Mouse (Mus musculus) ES-Bruce4 (cell line): ENCODE data around the gene Slc25a41. TPM values are rescaled to one million over a fixed set of nuclear protein-coding genes. Genes with fewer than 3 reads are reported as not detected.

Source experiments
- H3K27ac ChIP-seq: 2 replicates; pipeline ENCODE4 v1.5.1; 2012; ENCODE audit warnings: low read length, inconsistent platforms; ENCODE audit not compliant: insufficient read depth
- H3K27me3 ChIP-seq: 2 replicates; pipeline ENCODE4 v1.6.1; 2012; ENCODE audit warnings: mild to moderate bottlenecking, low read length, inconsistent platforms; ENCODE audit not compliant: control insufficient read depth, poor library complexity, insufficient read depth, severe bottlenecking
- H3K36me3 ChIP-seq: 2 replicates; pipeline ENCODE4 v1.6.1; 2012; ENCODE audit warnings: inconsistent platforms, mild to moderate bottlenecking, low read length, moderate library complexity; ENCODE audit not compliant: control insufficient read depth, poor library complexity, insufficient read depth, severe bottlenecking
- H3K4me1 ChIP-seq: one replicate; pipeline ENCODE4 v1.8.1; 2011; ENCODE audit warnings: low read length; ENCODE audit not compliant: control insufficient read depth, insufficient read depth
- H3K4me3 ChIP-seq: 2 replicates; pipeline ENCODE4 v1.5.1; 2011; ENCODE audit warnings: low read depth, mild to moderate bottlenecking, low read length
- H3K9ac ChIP-seq: 2 replicates; pipeline ENCODE4 v1.6.1; 2012; ENCODE audit warnings: low read depth, mild to moderate bottlenecking, inconsistent platforms; ENCODE audit not compliant: poor library complexity, severe bottlenecking
- H3K9me3 ChIP-seq: replicated peaks from 2 replicates; pipeline ENCODE4 v1.6.1; 2012; ENCODE audit warnings: mild to moderate bottlenecking, low read length, inconsistent platforms; ENCODE audit not compliant: control insufficient read depth, poor library complexity, insufficient read depth, severe bottlenecking
- CTCF ChIP-seq: IDR thresholded peaks from one replicate; pipeline ENCODE4 v1.8.1; 2011; ENCODE audit warnings: low read depth, low read length
- EP300 ChIP-seq: IDR thresholded peaks from 2 replicates; pipeline ENCODE4 v1.6.1; 2011; ENCODE audit warnings: low read depth, low read length; ENCODE audit not compliant: insufficient read depth
- POLR2A ChIP-seq: IDR thresholded peaks from one replicate; pipeline ENCODE4 v1.8.1; 2011; ENCODE audit warnings: low read length; ENCODE audit not compliant: insufficient read depth
- polyA plus RNA-seq: library from polyadenylated mRNA; stranded (reverse); fragments of >200 nt; gene quantifications from 2 replicates; pipeline ENCODE4 v1.2.4, GENCODE M21; 2011; ENCODE audit warnings: low read depth; ENCODE audit not compliant: missing spikeins, insufficient read depth, insufficient read length

Gene Slc25a41
- polyA plus RNA-seq, 1 experiment, result not detected

DNA sequence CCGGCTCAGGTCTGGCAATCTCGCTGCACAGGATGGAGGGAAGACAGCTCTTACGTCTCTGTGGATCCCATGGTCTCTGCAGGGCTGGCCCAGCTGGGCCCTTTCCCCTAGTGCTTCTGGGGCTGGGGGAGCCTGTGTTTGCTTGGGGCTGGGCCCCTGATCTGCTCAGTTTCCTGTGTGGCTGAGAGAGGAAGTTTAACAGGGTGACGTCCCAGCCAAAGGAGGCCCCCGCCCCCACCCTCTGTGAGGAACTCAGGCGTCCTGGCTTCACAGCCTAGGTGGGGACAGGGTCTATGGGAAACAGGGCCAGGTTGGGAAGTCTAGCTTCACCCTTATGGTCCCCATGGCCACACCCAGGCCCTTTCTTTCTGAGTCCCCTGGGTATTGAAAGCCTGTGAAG lies 36.9 kb upstream of the Slc25a41 start, which contains the start of gene Dennd1c:
Gene Dennd1c, minus strand, starts transcription at position 179 of the 400 bp plus-strand sequence.
- Histone ChIP-seq H3K27me3 (no peaks in the 10 kb centered on the region), H3K9me3 (no peaks in the 10 kb centered on the region), H3K27ac (no peak within 1 kb of the TSS), H3K4me3 (no peak within 1 kb of the TSS), H3K36me3 (no peaks in the 10 kb centered on the region), H3K9ac (no peak within 1 kb of the TSS), H3K4me1 (peaks cover 8% of the 10 kb centered on the region)
- TF ChIP-seq POLR2A (no peak), EP300 (no peak), CTCF (no peak)

GRCm38 (mm10) chr17:57076916-57077315 lies 35.5 kb upstream of the Slc25a41 start:
- Histone ChIP-seq H3K4me3 (no peak overlapping the region), H3K27ac (no peak overlapping the region), H3K4me1 (peaks cover 10% of the 10 kb centered on the region), H3K9ac (no peak overlapping the region), H3K27me3 (no peaks in the 10 kb centered on the region), H3K36me3 (no peaks in the 10 kb centered on the region), H3K9me3 (no peaks in the 10 kb centered on the region)
- TF ChIP-seq EP300 (no peak), CTCF (no peak)

DNA sequence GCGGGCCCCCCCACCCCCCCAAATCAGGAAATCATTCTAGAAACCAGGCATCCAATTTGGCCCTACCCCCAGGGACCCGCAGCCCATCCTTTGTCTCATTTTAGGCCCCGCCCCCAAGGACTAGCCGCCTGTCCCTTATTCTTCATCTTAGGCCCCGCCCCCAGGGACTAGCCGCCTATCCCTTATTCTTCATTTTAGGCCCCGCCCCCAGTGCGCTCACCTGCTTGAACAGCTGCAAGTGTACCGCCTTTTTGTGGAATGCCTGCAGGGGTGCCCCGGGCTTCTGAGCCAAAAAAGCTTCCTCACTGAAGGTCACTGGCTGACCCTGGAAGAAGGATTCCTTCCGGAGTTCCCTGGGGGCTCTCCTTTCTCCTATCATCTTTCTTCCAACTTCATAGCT lies 29.2 kb upstream of the Slc25a41 start:
- TF ChIP-seq CTCF (no peak), EP300 (peak; percentile 79; the same call in 1 of the 2 replicates)
- no peaks in the 10 kb centered on the region for H3K9me3 ChIP-seq
- H3K36me3 ChIP-seq, result 0 out of 2 replicates have a peak, but pooled peaks cover 2% of the 10 kb centered on the region
- no peaks in the 10 kb centered on the region for H3K27me3 ChIP-seq
- peaks cover 16% of the 10 kb centered on the region for H3K4me1 ChIP-seq
- H3K4me3 ChIP-seq, result peak overlapping the region; percentile 69
- H3K9ac ChIP-seq, result peak overlapping the region; percentile 57
- H3K27ac ChIP-seq, result peak overlapping the region; percentile 48; the same call in 1 of the 2 replicates

- TF ChIP-seq POLR2A (no peak), EP300 (no peak), CTCF (no peak)
- peak overlapping the region; percentile 57 for H3K9ac ChIP-seq
- H3K9me3 ChIP-seq, result no peaks in the 10 kb centered on the region
- peaks cover 16% of the 10 kb centered on the region for H3K4me1 ChIP-seq
- H3K27ac ChIP-seq, result peak overlapping the region; percentile 70
- 0 out of 2 replicates have a peak, but pooled peaks cover 2% of the 10 kb centered on the region for H3K36me3 ChIP-seq
- H3K27me3 ChIP-seq, result no peaks in the 10 kb centered on the region
- peak overlapping the region; percentile 69 for H3K4me3 ChIP-seq
Measured at GRCm38 (mm10) chr17:57070272-57070671, 28.8 kb upstream of the Slc25a41 start.

GRCm38 (mm10) chr17:57066908-57067307 lies 25.5 kb upstream of the Slc25a41 start:
- Histone ChIP-seq H3K27me3 (no peaks in the 10 kb centered on the region), H3K27ac (no peak overlapping the region), H3K9ac (no peak overlapping the region), H3K36me3 (0 out of 2 replicates have a peak, but pooled peaks cover 2% of the 10 kb centered on the region), H3K9me3 (no peaks in the 10 kb centered on the region), H3K4me1 (peaks cover 7% of the 10 kb centered on the region), H3K4me3 (no peak overlapping the region)
- no peak for TF ChIP-seq POLR2A
- TF ChIP-seq CTCF, result no peak

DNA sequence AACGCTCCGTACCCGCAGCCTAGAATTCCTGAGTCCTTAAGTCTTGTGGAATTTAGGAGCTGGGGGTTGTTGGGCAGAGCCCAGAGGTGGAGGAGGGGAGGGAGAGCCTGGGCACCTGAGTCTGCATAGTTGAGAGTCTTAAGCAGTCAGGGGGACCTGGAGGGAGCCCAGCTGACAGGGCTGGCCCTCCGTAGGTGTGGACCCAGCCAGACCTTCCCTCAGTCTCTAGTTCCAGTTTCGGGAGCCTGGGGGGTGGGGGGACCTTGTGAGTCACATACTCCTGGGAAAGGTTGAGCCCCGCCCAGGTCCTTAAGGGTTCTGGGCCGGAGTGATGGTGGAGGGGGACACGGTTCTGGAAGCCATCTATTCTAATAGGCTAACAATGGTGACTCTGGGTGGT lies 21.6 kb upstream of the Slc25a41 start:
- no peaks in the 10 kb centered on the region for H3K27me3 ChIP-seq
- peaks cover 10% of the 10 kb centered on the region for H3K4me1 ChIP-seq
- peak overlapping the region; percentile 84 for H3K9ac ChIP-seq
- peak overlapping the region; percentile 91 for H3K4me3 ChIP-seq
- no peak overlapping the region for H3K27ac ChIP-seq
- H3K36me3 ChIP-seq, result 0 out of 2 replicates have a peak, but pooled peaks cover 2% of the 10 kb centered on the region
- no peaks in the 10 kb centered on the region for H3K9me3 ChIP-seq
- TF ChIP-seq POLR2A, result no peak
- TF ChIP-seq EP300, result no peak
- TF ChIP-seq CTCF, result no peak
